Mouse (Mus musculus): Measurements from ENCODE around the gene Fchsd2. TPM values are rescaled to one million over a fixed set of nuclear protein-coding genes. Genes with fewer than 3 reads are reported as not detected.

Fchsd2 gene
- polyA plus RNA-seq, 2 experiments, result 3.1 to 3.3 TPM

GRCm38 (mm10) chr7:101301361-101301880, 208.8 kb downstream of the Fchsd2 start:
- H3K4me1 ChIP-seq (replicated peaks; ENCODE audit: control insufficient read depth in 2 of 2, insufficient read depth in 2 of 2, low read length in 1 of 2), result peaks cover 0 to 9% of the 10 kb centered on the region in 2 experiments; a peak in 1 of 4 replicates
- H3K9ac ChIP-seq (replicated peaks), result peak overlapping the region; percentile 52
- ATAC-seq (ENCODE audit: insufficient read depth) (peak; percentile 21), DNase-seq (ENCODE audit: low read depth in 3 of 3, low spot score in 3 of 3) (no peak)
- no peak for TF ChIP-seq EP300 (IDR thresholded peaks at IDR 0.05; ENCODE audit: low read depth)
- no peak for TF ChIP-seq CTCF (IDR thresholded peaks at IDR 0.05; ENCODE audit: low read depth)
- H3K4me3 ChIP-seq (ENCODE audit: insufficient read depth in 1 of 2, low read depth in 2 of 2, low read length in 2 of 2), result peak overlapping the region; percentile 45 to 63
- H3K27me3 ChIP-seq (ENCODE audit: control insufficient read depth, insufficient read depth, low read length), result peaks cover 9% of the 10 kb centered on the region
- H3K4me2 ChIP-seq (ENCODE audit: low read depth), result peak overlapping the region; percentile 79
- under 1% methylated on average over 30 of the region's 30 CpGs for WGBS (ENCODE audit: insufficient replicate concordance)
- H3K36me3 ChIP-seq (replicated peaks; ENCODE audit: control insufficient read depth, insufficient read depth, low read depth), result no peaks in the 10 kb centered on the region
- no peaks in the 10 kb centered on the region for H3K9me3 ChIP-seq (ENCODE audit: control insufficient read depth, low read length)
- H3K27ac ChIP-seq, result no peak overlapping the region

DNA sequence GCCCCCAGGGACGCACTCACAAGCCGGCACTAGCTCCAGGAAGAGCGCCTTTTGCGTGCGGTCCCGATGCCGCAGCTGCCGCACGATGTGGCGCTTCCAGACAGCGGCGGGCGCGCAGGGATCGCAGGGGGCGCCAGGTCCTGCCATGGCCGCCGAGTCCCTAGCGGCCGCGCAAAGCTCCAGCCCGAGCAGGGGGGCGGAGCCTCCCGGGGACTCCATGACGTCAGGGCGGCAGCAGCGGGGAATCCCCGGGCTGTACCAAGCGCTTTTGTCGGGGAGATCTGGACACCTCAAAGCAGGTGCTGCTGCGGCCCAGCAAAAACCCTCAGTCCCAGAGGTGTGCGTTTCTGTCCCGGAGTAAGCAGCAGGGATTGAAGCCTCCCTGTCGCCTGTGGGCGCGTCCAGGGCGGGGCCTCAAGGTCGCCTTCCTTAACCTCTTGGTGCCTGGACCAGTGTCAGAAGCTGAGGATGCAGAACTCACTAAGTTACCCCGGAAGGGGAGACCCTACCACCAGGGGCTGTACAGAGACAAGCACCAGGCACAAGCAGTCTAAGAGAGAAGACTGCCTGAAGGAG, 209.3 kb downstream of the Fchsd2 start, which contains the start of gene Atg16l2:
Gene Atg16l2, minus strand, starts transcription at position 371 of the 576 bp plus-strand sequence.
- Histone ChIP-seq H3K4me2 (ENCODE audit: low read depth) (peak within 1 kb of the TSS; percentile 79), H3K36me3 (replicated peaks; ENCODE audit: control insufficient read depth, insufficient read depth, low read depth) (no peaks in the 10 kb centered on the region), H3K4me1 (replicated peaks; ENCODE audit: control insufficient read depth in 2 of 2, insufficient read depth in 2 of 2, low read length in 1 of 2) (peaks cover 0 to 9% of the 10 kb centered on the region in 2 experiments; a peak in 2 of 4 replicates), H3K9ac (replicated peaks) (peak within 1 kb of the TSS; percentile 52), H3K27ac (no peak within 1 kb of the TSS), H3K4me3 (ENCODE audit: insufficient read depth in 1 of 2, low read depth in 2 of 2, low read length in 2 of 2) (peak within 1 kb of the TSS; percentile 45 to 63), H3K9me3 (ENCODE audit: control insufficient read depth, low read length) (no peaks in the 10 kb centered on the region), H3K27me3 (ENCODE audit: control insufficient read depth, insufficient read depth, low read length) (peaks cover 9% of the 10 kb centered on the region)
- DNase-seq (ENCODE audit: low read depth in 3 of 3, low spot score in 3 of 3), result peak; percentile 66 to 85 (median 73)
- WGBS (ENCODE audit: insufficient replicate concordance), result under 1% methylated on average over 39 of the region's 39 CpGs
- TF ChIP-seq EP300 (IDR thresholded peaks at IDR 0.05; ENCODE audit: low read depth) (no peak), CTCF (IDR thresholded peaks at IDR 0.05; ENCODE audit: low read depth) (peak; percentile 34)
- ATAC-seq (ENCODE audit: insufficient read depth), result peak; percentile 84

- Histone ChIP-seq H3K27me3 (ENCODE audit: control insufficient read depth, insufficient read depth, low read length) (peaks cover 9% of the 10 kb centered on the region), H3K9ac (replicated peaks) (no peak overlapping the region), H3K4me1 (replicated peaks; ENCODE audit: control insufficient read depth in 2 of 2, insufficient read depth in 2 of 2, low read length in 1 of 2) (peaks cover 0 to 9% of the 10 kb centered on the region in 2 experiments; a peak in 2 of 4 replicates), H3K36me3 (replicated peaks; ENCODE audit: control insufficient read depth, insufficient read depth, low read depth) (no peaks in the 10 kb centered on the region), H3K9me3 (ENCODE audit: control insufficient read depth, low read length) (no peaks in the 10 kb centered on the region), H3K27ac (no peak overlapping the region), H3K4me2 (ENCODE audit: low read depth) (peak overlapping the region; percentile 79), H3K4me3 (ENCODE audit: insufficient read depth in 1 of 2, low read depth in 2 of 2, low read length in 2 of 2) (no peak overlapping the region)
- no peak for TF ChIP-seq CTCF (IDR thresholded peaks at IDR 0.05; ENCODE audit: low read depth)
- no peak for TF ChIP-seq EP300 (IDR thresholded peaks at IDR 0.05; ENCODE audit: low read depth)
- WGBS (ENCODE audit: insufficient replicate concordance), result 40% methylated on average over 7 of the region's 7 CpGs
- ATAC-seq (ENCODE audit: insufficient read depth), result no peak
- DNase-seq (ENCODE audit: low read depth in 3 of 3, low spot score in 3 of 3), result no peak
Observed at GRCm38 (mm10) chr7:101302691-101303090, 210.0 kb downstream of the Fchsd2 start.

- 26% methylated on average over 2 of the region's 2 CpGs for WGBS (ENCODE audit: insufficient replicate concordance)
- ATAC-seq (ENCODE audit: insufficient read depth), result no peak
Observed at GRCm38 (mm10) chr7:101306841-101307240, 214.2 kb downstream of the Fchsd2 start.

DNA sequence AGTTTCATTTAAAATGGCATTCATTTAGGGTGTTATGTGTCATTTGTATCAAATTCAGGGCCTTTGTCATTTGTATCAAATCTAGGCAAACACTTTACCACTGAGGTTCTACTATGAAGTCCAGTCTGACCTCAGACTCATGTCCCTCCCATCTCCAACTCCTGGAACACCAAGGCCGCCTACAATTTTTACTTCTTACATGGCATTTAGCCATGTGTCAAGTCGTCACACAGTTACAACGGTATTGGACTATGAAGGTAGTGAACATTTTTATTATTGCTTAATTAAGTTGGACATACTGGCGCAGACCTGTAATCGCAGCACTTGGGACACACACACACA, 217.3 kb downstream of the Fchsd2 start:
- no peaks in the 10 kb centered on the region for H3K27me3 ChIP-seq (ENCODE audit: control insufficient read depth, insufficient read depth, low read length)

More at GRCm38 (mm10) chr7:101306841-101307240, 214.2 kb downstream of the Fchsd2 start:
- no peak for DNase-seq (ENCODE audit: low read depth in 3 of 3, low spot score in 3 of 3)
- no peak for TF ChIP-seq CTCF (IDR thresholded peaks at IDR 0.05; ENCODE audit: low read depth)
- TF ChIP-seq EP300 (IDR thresholded peaks at IDR 0.05; ENCODE audit: low read depth), result no peak
- H3K36me3 ChIP-seq (replicated peaks; ENCODE audit: control insufficient read depth, insufficient read depth, low read depth), result no peaks in the 10 kb centered on the region
- H3K27ac ChIP-seq, result no peak overlapping the region
- H3K9me3 ChIP-seq (ENCODE audit: control insufficient read depth, low read length), result no peaks in the 10 kb centered on the region
- no peak overlapping the region for H3K4me3 ChIP-seq (ENCODE audit: insufficient read depth in 1 of 2, low read depth in 2 of 2, low read length in 2 of 2)
- peaks cover 2 to 15% of the 10 kb centered on the region in 2 experiments for H3K4me1 ChIP-seq (replicated peaks; ENCODE audit: control insufficient read depth in 2 of 2, insufficient read depth in 2 of 2, low read length in 1 of 2)
- no peak overlapping the region for H3K9ac ChIP-seq (replicated peaks)
- no peaks in the 10 kb centered on the region for H3K27me3 ChIP-seq (ENCODE audit: control insufficient read depth, insufficient read depth, low read length)
- no peak overlapping the region for H3K4me2 ChIP-seq (ENCODE audit: low read depth)

More for the DNA sequence above, 217.3 kb downstream of the Fchsd2 start:
- H3K9me3 ChIP-seq (ENCODE audit: control insufficient read depth, low read length), result no peaks in the 10 kb centered on the region
- H3K4me1 ChIP-seq (replicated peaks; ENCODE audit: control insufficient read depth in 2 of 2, insufficient read depth in 2 of 2, low read length in 1 of 2), result peaks cover 2 to 25% of the 10 kb centered on the region in 2 experiments
- 40% methylated on average over 5 of the region's 5 CpGs for WGBS (ENCODE audit: insufficient replicate concordance)
- no peak for DNase-seq (ENCODE audit: low read depth in 3 of 3, low spot score in 3 of 3)
- peak overlapping the region; percentile 79 for H3K4me2 ChIP-seq (ENCODE audit: low read depth)
- peak overlapping the region; percentile 89 for H3K27ac ChIP-seq
- H3K4me3 ChIP-seq (ENCODE audit: insufficient read depth in 1 of 2, low read depth in 2 of 2, low read length in 2 of 2), result peak overlapping the region; percentile 71 to 75
- peak overlapping the region; percentile 89 for H3K9ac ChIP-seq (replicated peaks)
- ATAC-seq (ENCODE audit: insufficient read depth), result no peak
- H3K36me3 ChIP-seq (replicated peaks; ENCODE audit: control insufficient read depth, insufficient read depth, low read depth), result no peaks in the 10 kb centered on the region
- TF ChIP-seq EP300 (IDR thresholded peaks at IDR 0.05; ENCODE audit: low read depth) (no peak), CTCF (IDR thresholded peaks at IDR 0.05; ENCODE audit: low read depth) (no peak)
